Mouse (Mus musculus) lung, postnatal 0 days (tissue): ENCODE results near the gene Uqcc1.

Source experiments
- CTCF ChIP-seq: IDR thresholded peaks from 2 replicates; pipeline ENCODE4 v1.5.1; 2016; ENCODE audit warnings: antibody characterized with exemption, mild to moderate bottlenecking
- EP300 ChIP-seq: IDR thresholded peaks from 2 replicates; pipeline ENCODE4 v1.6.1; 2016; ENCODE audit warnings: antibody characterized with exemption, mild to moderate bottlenecking, control low read depth

DNA sequence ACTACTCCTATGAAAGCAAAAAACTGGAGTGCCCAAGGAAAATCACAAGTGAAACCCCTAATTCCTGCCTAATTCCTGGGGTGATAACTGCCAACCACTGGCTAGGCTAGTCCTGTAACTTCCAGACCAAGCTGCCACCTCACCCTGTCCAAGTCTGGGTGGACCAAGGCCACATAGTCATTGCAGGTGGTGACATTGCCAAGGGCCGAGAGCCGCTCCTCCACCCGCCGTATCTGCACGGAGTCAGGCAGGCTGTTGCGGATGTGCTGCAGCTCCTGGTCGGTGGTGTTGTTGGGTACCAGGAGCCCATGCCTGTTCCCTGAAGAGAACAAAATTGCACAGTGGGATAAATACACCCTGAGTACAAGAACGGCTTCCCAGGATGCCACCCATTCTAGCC, 106.4 kb downstream of the Uqcc1 start:
- no peak for TF ChIP-seq CTCF
- no peak for TF ChIP-seq EP300
